Mouse (Mus musculus): Measurements from ENCODE around the gene Nectin1. TPM values are rescaled to one million over a fixed set of nuclear protein-coding genes. Genes with fewer than 3 reads are reported as not detected.

The Nectin1 gene
- polyA plus RNA-seq, 1 experiment from 2014 or later = 1.5 TPM

GRCm38 (mm10) chr9:43783959-43784358 lies 40.2 kb downstream of the Nectin1 start:
- Histone ChIP-seq H3K4me2 (no peak overlapping the region), H3K4me1 (peaks cover 25% of the 10 kb centered on the region), H3K36me3 (no peaks in the 10 kb centered on the region), H3K4me3 (no peak overlapping the region), H3K9ac (no peak overlapping the region), H3K27ac (replicated peaks) (no peak overlapping the region), H3K9me3 (no peaks in the 10 kb centered on the region), H3K27me3 (replicated peaks) (peaks cover 7% of the 10 kb centered on the region; the same call in 1 of the 2 replicates)
- no peak for ATAC-seq (ENCODE audit: extremely low read depth, insufficient number of reproducible peaks, low FRiP score, low TSS enrichment)
- WGBS = 36% methylated on average over 3 of the region's 3 CpGs

- H3K27ac ChIP-seq (replicated peaks) = no peak overlapping the region
- H3K9ac ChIP-seq = no peak overlapping the region
- no peak for ATAC-seq (ENCODE audit: extremely low read depth, insufficient number of reproducible peaks, low FRiP score, low TSS enrichment)
- WGBS = 72% methylated on average over 13 of the region's 13 CpGs
- no peaks in the 10 kb centered on the region for H3K9me3 ChIP-seq
- no peak overlapping the region for H3K4me3 ChIP-seq
- no peaks in the 10 kb centered on the region for H3K36me3 ChIP-seq
- peaks cover 23% of the 10 kb centered on the region for H3K4me1 ChIP-seq
- H3K27me3 ChIP-seq (replicated peaks) = peaks cover 7% of the 10 kb centered on the region; the same call in 1 of the 2 replicates
- no peak overlapping the region for H3K4me2 ChIP-seq
Measured at GRCm38 (mm10) chr9:43784841-43785240, 41.1 kb downstream of the Nectin1 start.

- no peak overlapping the region for H3K9ac ChIP-seq
- ATAC-seq (ENCODE audit: extremely low read depth, insufficient number of reproducible peaks, low FRiP score, low TSS enrichment) = no peak
Measured at GRCm38 (mm10) chr9:43787591-43787990, 43.8 kb downstream of the Nectin1 start.

GRCm38 (mm10) chr9:43792681-43793080 lies 48.9 kb downstream of the Nectin1 start:
- no peak for ATAC-seq (ENCODE audit: extremely low read depth, insufficient number of reproducible peaks, low FRiP score, low TSS enrichment)
- H3K4me1 ChIP-seq = peaks cover 9% of the 10 kb centered on the region
- H3K9ac ChIP-seq = no peak overlapping the region
- no peaks in the 10 kb centered on the region; the same call in 1 of the 2 replicates for H3K36me3 ChIP-seq
- H3K4me2 ChIP-seq = no peak overlapping the region
- 77% methylated on average over 9 of the region's 9 CpGs for WGBS
- no peak overlapping the region for H3K27ac ChIP-seq (replicated peaks)
- H3K27me3 ChIP-seq (replicated peaks) = no peaks in the 10 kb centered on the region
- no peaks in the 10 kb centered on the region for H3K9me3 ChIP-seq
- no peak overlapping the region for H3K4me3 ChIP-seq

More at GRCm38 (mm10) chr9:43787591-43787990, 43.8 kb downstream of the Nectin1 start:
- WGBS = 66% methylated on average over 4 of the region's 4 CpGs
- peaks cover 20% of the 10 kb centered on the region for H3K4me1 ChIP-seq
- no peaks in the 10 kb centered on the region for H3K27me3 ChIP-seq (replicated peaks)
- H3K4me3 ChIP-seq = no peak overlapping the region
- H3K4me2 ChIP-seq = no peak overlapping the region
- H3K36me3 ChIP-seq = no peaks in the 10 kb centered on the region; the same call in 1 of the 2 replicates
- H3K27ac ChIP-seq (replicated peaks) = no peak overlapping the region
- no peaks in the 10 kb centered on the region for H3K9me3 ChIP-seq

- H3K36me3 ChIP-seq = no peaks in the 10 kb centered on the region; the same call in 1 of the 2 replicates
- H3K4me2 ChIP-seq = no peak overlapping the region
- peaks cover 7% of the 10 kb centered on the region; the same call in 1 of the 2 replicates for H3K4me1 ChIP-seq
- H3K27ac ChIP-seq (replicated peaks) = no peak overlapping the region
- H3K9ac ChIP-seq = no peak overlapping the region
- no peak overlapping the region for H3K4me3 ChIP-seq
- 53% methylated on average over 3 of the region's 3 CpGs for WGBS
- H3K27me3 ChIP-seq (replicated peaks) = no peaks in the 10 kb centered on the region
- no peaks in the 10 kb centered on the region for H3K9me3 ChIP-seq
- no peak for ATAC-seq (ENCODE audit: extremely low read depth, insufficient number of reproducible peaks, low FRiP score, low TSS enrichment)
Measured at GRCm38 (mm10) chr9:43793411-43793810, 49.6 kb downstream of the Nectin1 start.

- Histone ChIP-seq H3K36me3 (peaks cover 7% of the 10 kb centered on the region), H3K9me3 (no peaks in the 10 kb centered on the region), H3K27me3 (replicated peaks) (no peaks in the 10 kb centered on the region), H3K4me2 (no peak overlapping the region), H3K9ac (0 out of 2 replicates have a peak overlapping the region, but pooled peaks have one; percentile 40), H3K4me1 (peaks cover 7% of the 10 kb centered on the region; the same call in 1 of the 2 replicates), H3K27ac (replicated peaks) (no peak overlapping the region), H3K4me3 (no peak overlapping the region)
- no peak for ATAC-seq (ENCODE audit: extremely low read depth, insufficient number of reproducible peaks, low FRiP score, low TSS enrichment)
- WGBS = 54% methylated on average over 3 of the region's 3 CpGs
Measured at GRCm38 (mm10) chr9:43796031-43796430, 52.2 kb downstream of the Nectin1 start.

GRCm38 (mm10) chr9:43796841-43797740 lies 53.3 kb downstream of the Nectin1 start:
- Histone ChIP-seq H3K27ac (replicated peaks) (no peak overlapping the region), H3K4me1 (peaks cover 7% of the 10 kb centered on the region; the same call in 1 of the 2 replicates), H3K27me3 (replicated peaks) (no peaks in the 10 kb centered on the region), H3K4me3 (no peak overlapping the region), H3K9ac (no peak overlapping the region), H3K36me3 (peaks cover 7% of the 10 kb centered on the region), H3K9me3 (no peaks in the 10 kb centered on the region), H3K4me2 (no peak overlapping the region)
- WGBS = 71% methylated on average over 11 of the region's 11 CpGs
- ATAC-seq (ENCODE audit: extremely low read depth, insufficient number of reproducible peaks, low FRiP score, low TSS enrichment) = no peak

GRCm38 (mm10) chr9:43797746-43798145 lies 54.0 kb downstream of the Nectin1 start:
- Histone ChIP-seq H3K27ac (replicated peaks) (no peak overlapping the region), H3K4me3 (no peak overlapping the region), H3K27me3 (replicated peaks) (no peaks in the 10 kb centered on the region), H3K4me2 (no peak overlapping the region), H3K9ac (no peak overlapping the region), H3K36me3 (peaks cover 7% of the 10 kb centered on the region), H3K4me1 (peaks cover 7% of the 10 kb centered on the region; the same call in 1 of the 2 replicates), H3K9me3 (no peaks in the 10 kb centered on the region)
- 70% methylated on average over 7 of the region's 7 CpGs for WGBS
- ATAC-seq (ENCODE audit: extremely low read depth, insufficient number of reproducible peaks, low FRiP score, low TSS enrichment) = no peak

- H3K4me2 ChIP-seq = no peak overlapping the region
- peaks cover 17% of the 10 kb centered on the region for H3K4me1 ChIP-seq
- H3K36me3 ChIP-seq = peaks cover 12% of the 10 kb centered on the region
- H3K27me3 ChIP-seq (replicated peaks) = no peaks in the 10 kb centered on the region
- no peaks in the 10 kb centered on the region for H3K9me3 ChIP-seq
- 48% methylated on average over 2 of the region's 2 CpGs for WGBS
- no peak for ATAC-seq (ENCODE audit: extremely low read depth, insufficient number of reproducible peaks, low FRiP score, low TSS enrichment)
- H3K27ac ChIP-seq (replicated peaks) = no peak overlapping the region
- no peak overlapping the region for H3K4me3 ChIP-seq
- H3K9ac ChIP-seq = no peak overlapping the region
Measured at GRCm38 (mm10) chr9:43800525-43800924, 56.7 kb downstream of the Nectin1 start.

- Histone ChIP-seq H3K36me3 (peaks cover 12% of the 10 kb centered on the region), H3K27ac (replicated peaks) (no peak overlapping the region), H3K4me1 (peaks cover 10% of the 10 kb centered on the region), H3K9me3 (no peaks in the 10 kb centered on the region), H3K9ac (no peak overlapping the region), H3K27me3 (replicated peaks) (no peaks in the 10 kb centered on the region), H3K4me2 (no peak overlapping the region), H3K4me3 (no peak overlapping the region)
- WGBS = 35% methylated on average over 5 of the region's 5 CpGs
- no peak for ATAC-seq (ENCODE audit: extremely low read depth, insufficient number of reproducible peaks, low FRiP score, low TSS enrichment)
Measured at GRCm38 (mm10) chr9:43801911-43802310, 58.1 kb downstream of the Nectin1 start.

- Histone ChIP-seq H3K27ac (replicated peaks) (no peak overlapping the region), H3K36me3 (peaks cover 5% of the 10 kb centered on the region; the same call in 1 of the 2 replicates), H3K4me2 (no peak overlapping the region), H3K27me3 (replicated peaks) (0 out of 2 replicates have a peak, but pooled peaks cover 3% of the 10 kb centered on the region), H3K4me1 (peaks cover 10% of the 10 kb centered on the region), H3K4me3 (no peak overlapping the region), H3K9me3 (no peaks in the 10 kb centered on the region), H3K9ac (no peak overlapping the region)
- ATAC-seq (ENCODE audit: extremely low read depth, insufficient number of reproducible peaks, low FRiP score, low TSS enrichment) = no peak
- WGBS = 25% methylated on average over 6 of the region's 6 CpGs
Measured at GRCm38 (mm10) chr9:43807565-43807964, 63.8 kb downstream of the Nectin1 start.

All from heart, embryonic 13.5 days (tissue).